Mouse (Mus musculus) G1E (cell line): ENCODE data around the gene Rfc2. TPM values are rescaled to one million over a fixed set of nuclear protein-coding genes. Genes with fewer than 3 reads are reported as not detected.

Experiments
- ATAC-seq: 2 replicates; pipeline ENCODE4 v1.8.0; 2016; ENCODE audit warnings: mild to moderate bottlenecking; ENCODE audit not compliant: insufficient number of reproducible peaks, poor library complexity, low FRiP score, severe bottlenecking; ENCODE audit errors: extremely low read depth
- DNase-seq: peaks from one replicate; pipeline ENCODE4 v3.0.0; 2012; ENCODE audit warnings: low spot score
- H3K27me3 ChIP-seq: 2 replicates; pipeline ENCODE4 v1.6.1; 2012; ENCODE audit warnings: mild to moderate bottlenecking, low read length, inconsistent platforms; ENCODE audit not compliant: insufficient read depth
- H3K36me3 ChIP-seq: replicated peaks from 2 replicates; pipeline ENCODE3; 2012; ENCODE audit warnings: mild to moderate bottlenecking, inconsistent platforms
- H3K4me1 ChIP-seq: 2 replicates; pipeline ENCODE4 v1.6.1; 2012; ENCODE audit warnings: low read depth, low read length, inconsistent platforms, mixed read lengths; ENCODE audit not compliant: insufficient read depth
- H3K4me3 ChIP-seq: 2 replicates; pipeline ENCODE4 v1.5.1; 2012; ENCODE audit warnings: low read depth, mild to moderate bottlenecking, inconsistent platforms, low read length, moderate library complexity, mixed read lengths
- H3K9me3 ChIP-seq: replicated peaks from 2 replicates; pipeline ENCODE4 v1.6.1; 2012; ENCODE audit warnings: inconsistent platforms
- CTCF ChIP-seq: IDR thresholded peaks from 2 replicates; pipeline ENCODE4 v1.5.1; 2012; ENCODE audit warnings: low read depth, low read length, inconsistent platforms, mixed read lengths
- GATA1 ChIP-seq: IDR thresholded peaks from 2 replicates; pipeline ENCODE4 v1.6.1; 2012; ENCODE audit warnings: borderline replicate concordance, low read length, inconsistent platforms, mixed read lengths
- GATA2 ChIP-seq: IDR thresholded peaks from 2 replicates; pipeline ENCODE4 v1.6.1; 2012; ENCODE audit warnings: low read depth, low read length, inconsistent platforms, borderline replicate concordance
- POLR2AphosphoS5 ChIP-seq: IDR thresholded peaks from 2 replicates; pipeline ENCODE4 v1.6.1; 2012; ENCODE audit warnings: low read depth, low read length, inconsistent platforms; ENCODE audit not compliant: insufficient replicate concordance
- TAL1 ChIP-seq: conservative IDR thresholded peaks from 2 replicates; pipeline ENCODE4 v1.6.1; 2012; ENCODE audit warnings: low read depth, low read length, inconsistent platforms, mixed read lengths
- polyA plus RNA-seq: library from polyadenylated mRNA; stranded (reverse); fragments of >175 nt; gene quantifications from 2 replicates; pipeline ENCODE4 v1.2.3, GENCODE M21; 2012
- total RNA-seq, 2 experiments: library from RNA; stranded (forward) in 1 of 2; stranded (reverse) in 1 of 2; fragments of 200-1000 nt in 1 of 2; fragments of >200 nt in 1 of 2; fragmentation: Nextera tagmentation in 1 of 2; gene quantifications; 2 replicates each; pipeline ENCODE4 v1.2.3; 2014 to 2017

The Rfc2 gene
- total RNA-seq (2014; fragmentation: Nextera tagmentation): 230 and 241 TPM in 2 replicates
- 259 and 301 TPM in 2 replicates for total RNA-seq (2017)
- 72.9 and 85.2 TPM in 2 replicates for polyA plus RNA-seq

DNA sequence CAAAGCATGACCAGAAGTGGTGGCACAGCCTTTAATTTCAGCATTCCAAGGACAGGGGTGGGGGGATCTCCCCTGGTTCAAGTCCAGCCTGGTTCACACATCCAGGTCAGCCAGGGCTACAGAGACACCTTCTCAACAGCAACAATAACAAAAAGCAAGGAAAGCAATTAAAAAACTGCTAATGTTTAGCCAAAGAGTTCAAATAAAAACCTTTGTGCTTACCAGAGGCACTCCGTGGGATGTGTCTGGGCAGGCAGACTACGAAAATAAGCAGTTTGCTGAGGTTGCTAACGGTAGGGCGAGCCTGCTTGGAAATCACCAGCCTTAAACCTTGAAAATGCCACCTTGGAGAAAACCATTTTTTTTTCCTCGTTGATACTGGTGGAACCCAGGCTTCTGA lies at the start of gene Rfc2:
Gene Rfc2 (plus strand): TSS at position 221 of the 400 bp plus-strand sequence.
- TF ChIP-seq CTCF (no peak), GATA2 (no peak), TAL1 (no peak), GATA1 (no peak), POLR2AphosphoS5 (no peak)
- H3K4me1 ChIP-seq: peaks cover 38% of the 10 kb centered on the region
- DNase-seq (no peak), ATAC-seq (no peak)
- H3K4me3 ChIP-seq: no peak within 1 kb of the TSS
- H3K27me3 ChIP-seq: no peaks in the 10 kb centered on the region
- H3K9me3 ChIP-seq: no peaks in the 10 kb centered on the region
- peaks cover 13% of the 10 kb centered on the region for H3K36me3 ChIP-seq

DNA sequence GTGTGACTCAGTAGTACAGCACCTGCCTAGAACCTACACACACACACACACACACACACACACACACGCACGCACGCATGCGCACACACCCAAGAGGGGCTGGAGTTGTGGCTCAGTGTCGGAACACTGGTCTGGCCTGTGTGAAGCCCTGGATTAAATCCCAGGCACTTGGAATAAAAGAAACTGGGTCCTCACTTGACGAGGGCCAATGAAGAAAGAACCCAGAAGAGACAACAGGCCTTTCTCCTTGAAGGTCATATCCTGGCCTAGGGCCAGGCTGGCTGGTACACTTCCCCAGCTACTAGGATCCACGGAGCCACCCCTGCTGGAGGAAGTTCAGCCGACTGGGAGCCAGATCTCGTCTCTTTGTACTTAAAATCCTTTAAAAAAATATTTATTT lies 49.6 kb upstream of the Rfc2 start:
- H3K27me3 ChIP-seq: no peaks in the 10 kb centered on the region
- H3K9me3 ChIP-seq: no peaks in the 10 kb centered on the region
- H3K36me3 ChIP-seq: no peaks in the 10 kb centered on the region
- DNase-seq (no peak), ATAC-seq (no peak)
- H3K4me1 ChIP-seq: no peaks in the 10 kb centered on the region; the same call in 1 of the 2 replicates
- no peak overlapping the region for H3K4me3 ChIP-seq
- TF ChIP-seq POLR2AphosphoS5 (no peak), TAL1 (no peak), CTCF (no peak), GATA1 (no peak), GATA2 (no peak)

DNA sequence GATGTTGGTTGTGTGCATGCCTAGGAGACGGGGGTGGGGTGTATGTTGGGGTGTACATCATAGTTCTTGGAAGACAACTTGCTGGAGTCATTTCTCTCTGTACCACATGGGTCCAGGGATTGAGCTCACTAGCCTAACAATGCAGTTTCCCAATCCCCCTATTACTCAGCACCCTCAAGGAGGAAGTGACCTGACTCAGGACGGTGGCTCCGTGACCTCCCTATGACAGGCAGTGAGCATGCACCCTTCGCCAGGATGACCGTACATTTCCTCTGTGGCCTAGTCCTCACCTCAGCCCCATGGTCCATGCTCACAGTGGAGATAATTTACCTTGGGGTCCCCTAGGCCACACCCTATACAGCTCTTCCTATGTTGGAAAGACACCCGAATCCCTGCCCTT lies 48.7 kb upstream of the Rfc2 start:
- H3K36me3 ChIP-seq: no peaks in the 10 kb centered on the region
- DNase-seq (no peak), ATAC-seq (no peak)
- H3K4me3 ChIP-seq: no peak overlapping the region
- H3K27me3 ChIP-seq: no peaks in the 10 kb centered on the region
- TF ChIP-seq TAL1: no peak
- no peak for TF ChIP-seq GATA1
- TF ChIP-seq GATA2: no peak
- no peak for TF ChIP-seq POLR2AphosphoS5
- no peak for TF ChIP-seq CTCF
- H3K9me3 ChIP-seq: no peaks in the 10 kb centered on the region
- H3K4me1 ChIP-seq: no peaks in the 10 kb centered on the region; the same call in 1 of the 2 replicates

- Histone ChIP-seq H3K9me3 (no peaks in the 10 kb centered on the region), H3K27me3 (no peaks in the 10 kb centered on the region), H3K4me1 (no peaks in the 10 kb centered on the region; the same call in 1 of the 2 replicates), H3K4me3 (no peak overlapping the region), H3K36me3 (no peaks in the 10 kb centered on the region)
- DNase-seq (no peak), ATAC-seq (no peak)
- TF ChIP-seq TAL1: no peak
- no peak for TF ChIP-seq CTCF
- no peak for TF ChIP-seq GATA2
- TF ChIP-seq GATA1: no peak
- no peak for TF ChIP-seq POLR2AphosphoS5
These were observed 45.1 kb upstream of the Rfc2 start for GRCm38 (mm10) chr5:134536036-134536435.

- no peak overlapping the region for H3K4me3 ChIP-seq
- H3K36me3 ChIP-seq: no peaks in the 10 kb centered on the region
- TF ChIP-seq POLR2AphosphoS5 (no peak), GATA2 (no peak), GATA1 (no peak)
- ATAC-seq (no peak), DNase-seq (no peak)
- peaks cover 6% of the 10 kb centered on the region; the same call in 1 of the 2 replicates for H3K27me3 ChIP-seq
- no peaks in the 10 kb centered on the region for H3K4me1 ChIP-seq
- H3K9me3 ChIP-seq: no peaks in the 10 kb centered on the region
These were observed 41.3 kb upstream of the Rfc2 start for GRCm38 (mm10) chr5:134539891-134540290.

DNA sequence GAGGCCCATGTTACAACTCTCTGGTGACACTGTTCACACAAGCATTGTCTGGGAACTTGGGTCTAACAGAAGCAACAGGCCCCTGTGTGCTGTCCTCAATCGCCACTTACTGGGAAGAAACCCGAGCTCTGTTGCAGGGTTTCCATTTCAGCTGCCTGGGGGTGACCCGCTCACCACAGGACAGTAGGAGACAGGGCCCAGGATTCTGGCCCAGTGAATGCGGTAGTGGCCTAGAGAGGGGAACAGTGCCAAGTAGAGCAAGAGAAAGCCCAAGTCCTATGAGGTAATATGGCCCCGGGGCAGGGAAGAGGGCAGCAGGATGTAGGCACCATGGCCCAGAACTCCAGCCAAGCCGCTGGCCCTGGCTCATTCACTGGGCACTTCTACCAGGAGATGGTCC lies 40.3 kb upstream of the Rfc2 start:
- no peaks in the 10 kb centered on the region for H3K4me1 ChIP-seq
- DNase-seq: no peak
- no peak for ATAC-seq
- TF ChIP-seq CTCF (no peak), POLR2AphosphoS5 (no peak), GATA2 (no peak), TAL1 (no peak), GATA1 (no peak)
- no peak overlapping the region for H3K4me3 ChIP-seq
- peaks cover 6% of the 10 kb centered on the region; the same call in 1 of the 2 replicates for H3K27me3 ChIP-seq
- H3K36me3 ChIP-seq: no peaks in the 10 kb centered on the region
- H3K9me3 ChIP-seq: no peaks in the 10 kb centered on the region

GRCm38 (mm10) chr5:134541640-134542039 lies 39.5 kb upstream of the Rfc2 start:
- DNase-seq (no peak), ATAC-seq (no peak)

More at GRCm38 (mm10) chr5:134541640-134542039, 39.5 kb upstream of the Rfc2 start:
- H3K36me3 ChIP-seq: no peaks in the 10 kb centered on the region
- no peak overlapping the region for H3K4me3 ChIP-seq
- H3K4me1 ChIP-seq: no peaks in the 10 kb centered on the region
- H3K27me3 ChIP-seq: peaks cover 6% of the 10 kb centered on the region; the same call in 1 of the 2 replicates
- TF ChIP-seq CTCF (no peak), GATA2 (no peak), POLR2AphosphoS5 (no peak), TAL1 (no peak), GATA1 (no peak)
- H3K9me3 ChIP-seq: no peaks in the 10 kb centered on the region
